Mouse (Mus musculus) intestine, embryonic 14.5 days (tissue): ENCODE results near the gene Tmbim4. TPM values are rescaled to one million over a fixed set of nuclear protein-coding genes. Genes with fewer than 3 reads are reported as not detected.

Experiments
- ATAC-seq: fragments of 200-750 bp; cut with Nextera tagmentation; replicated peaks from 2 replicates; pipeline ENCODE4 v1.8.0; 2017; ENCODE audit warnings: low read depth, moderate number of reproducible peaks, moderate TSS enrichment, moderate library complexity; ENCODE audit not compliant: low FRiP score, low TSS enrichment
- DNase-seq: peaks from one replicate; pipeline ENCODE4 v3.0.0-alpha.2; 2018; ENCODE audit warnings: low spot score
- H3K27ac ChIP-seq: fragments of 300-500 bp; sonication (generic); 2 replicates; pipeline ENCODE4 v1.5.1; 2014; ENCODE audit warnings: low read depth, mild to moderate bottlenecking, control low read depth
- H3K27me3 ChIP-seq: fragments of 300-500 bp; sonication (generic); replicated peaks from 2 replicates; pipeline ENCODE4 v1.6.1; 2014; ENCODE audit warnings: low read length, control low read depth; ENCODE audit not compliant: control insufficient read depth, insufficient read depth
- H3K36me3 ChIP-seq: fragments of 300-500 bp; sonication (generic); 2 replicates; pipeline ENCODE4 v1.6.1; 2014; ENCODE audit warnings: low read length, control low read depth; ENCODE audit not compliant: control insufficient read depth, insufficient read depth
- H3K4me1 ChIP-seq: fragments of 300-500 bp; sonication (generic); replicated peaks from 2 replicates; pipeline ENCODE4 v1.6.1; 2014; ENCODE audit warnings: low read length, control low read depth, mixed read lengths; ENCODE audit not compliant: control insufficient read depth, insufficient read depth
- H3K4me2 ChIP-seq: fragments of 300-500 bp; sonication (generic); 2 replicates; pipeline ENCODE4 v1.6.1; 2014; ENCODE audit warnings: low read length
- H3K4me3 ChIP-seq: fragments of 300-500 bp; sonication (generic); 2 replicates; pipeline ENCODE4 v1.5.1; 2014; ENCODE audit warnings: low read depth, low read length, control low read depth, mixed read lengths
- H3K9ac ChIP-seq: fragments of 300-500 bp; sonication (generic); 2 replicates; pipeline ENCODE4 v1.6.1; 2014; ENCODE audit warnings: mild to moderate bottlenecking, low read length
- H3K9me3 ChIP-seq: fragments of 300-500 bp; sonication (generic); 2 replicates; pipeline ENCODE4 v1.6.1; 2016; ENCODE audit warnings: low read length, control low read depth; ENCODE audit not compliant: control insufficient read depth
- WGBS: fragments of 180-500 bp; shearing (Covaris S2); extraction: QIAGEN DNeasy Blood & Tissue Kit; methylation state at CpG from one replicate; pipeline ENCODE4 v1.1.7; 2014; 5-methylcytosine and 5-hydroxymethylcytosine counted together
- polyA plus RNA-seq: library from polyadenylated mRNA; unstranded; fragments of >200 nt; fragmentation: Nextera tagmentation; extraction: Ambion mirVana; gene quantifications from 2 replicates; pipeline ENCODE4 v1.2.1, GENCODE M21; 2014

Gene Tmbim4
- polyA plus RNA-seq, 1 experiment from 2014 or later = 104 TPM

GRCm38 (mm10) chr10:120245681-120246080, 44.3 kb downstream of the Tmbim4 start:
- no peak overlapping the region for H3K4me2 ChIP-seq
- DNase-seq = no peak
- WGBS = 66% methylated on average over 5 of the region's 5 CpGs
- no peak for ATAC-seq
- no peak overlapping the region for H3K27ac ChIP-seq
- H3K36me3 ChIP-seq = no peaks in the 10 kb centered on the region
- peaks cover 2% of the 10 kb centered on the region; the same call in 1 of the 2 replicates for H3K9me3 ChIP-seq
- no peak overlapping the region for H3K4me3 ChIP-seq
- H3K4me1 ChIP-seq = peaks cover 8% of the 10 kb centered on the region; the same call in 1 of the 2 replicates
- H3K27me3 ChIP-seq = no peaks in the 10 kb centered on the region
- H3K9ac ChIP-seq = no peak overlapping the region

DNA sequence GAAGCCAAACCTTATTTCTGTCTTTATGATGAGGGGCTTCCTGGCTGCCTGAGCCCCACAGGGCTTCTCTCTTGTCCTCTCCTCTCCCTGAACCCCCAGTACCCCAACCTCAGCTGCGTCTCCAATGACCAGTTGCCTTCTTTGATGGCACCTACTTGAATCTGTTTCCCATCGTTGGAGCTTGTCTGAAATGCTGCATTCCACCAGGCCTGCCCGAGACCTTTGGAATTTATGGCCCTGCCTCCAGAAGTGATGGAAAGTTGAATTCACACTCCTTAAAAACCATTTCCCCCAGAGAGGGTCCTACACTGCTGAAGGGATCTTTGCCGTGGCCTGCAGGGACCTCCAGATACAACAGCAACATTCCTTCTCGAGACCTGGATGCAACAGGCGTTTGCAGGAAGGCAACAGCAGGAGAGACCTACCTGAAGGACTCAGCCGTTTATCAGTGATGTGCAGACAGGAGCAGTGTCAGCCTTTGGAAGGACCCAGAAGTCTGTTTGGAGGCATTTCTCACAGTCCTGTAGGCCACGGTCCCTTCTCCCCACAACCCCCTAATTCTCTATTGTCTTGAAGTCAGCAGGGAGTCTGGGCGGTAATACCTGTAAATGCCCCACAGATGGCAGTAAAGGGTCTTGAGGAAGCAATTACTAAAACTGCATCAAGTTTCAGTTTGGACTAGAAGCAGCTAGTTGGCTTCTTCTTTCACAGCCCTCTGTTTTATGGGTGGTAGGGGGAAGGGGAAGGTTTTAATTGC, 45.8 kb downstream of the Tmbim4 start:
- no peaks in the 10 kb centered on the region for H3K36me3 ChIP-seq
- peaks cover 2% of the 10 kb centered on the region; the same call in 1 of the 2 replicates for H3K9me3 ChIP-seq
- H3K27ac ChIP-seq = no peak overlapping the region
- DNase-seq = peak; percentile 80
- 0 out of 2 replicates have a peak overlapping the region, but pooled peaks have one; percentile 7 for H3K4me2 ChIP-seq
- WGBS = 17% methylated on average over 9 of the region's 9 CpGs
- no peak for ATAC-seq
- H3K4me1 ChIP-seq = peaks cover 11% of the 10 kb centered on the region; the same call in 1 of the 2 replicates
- no peaks in the 10 kb centered on the region for H3K27me3 ChIP-seq
- H3K4me3 ChIP-seq = no peak overlapping the region
- no peak overlapping the region for H3K9ac ChIP-seq

DNA sequence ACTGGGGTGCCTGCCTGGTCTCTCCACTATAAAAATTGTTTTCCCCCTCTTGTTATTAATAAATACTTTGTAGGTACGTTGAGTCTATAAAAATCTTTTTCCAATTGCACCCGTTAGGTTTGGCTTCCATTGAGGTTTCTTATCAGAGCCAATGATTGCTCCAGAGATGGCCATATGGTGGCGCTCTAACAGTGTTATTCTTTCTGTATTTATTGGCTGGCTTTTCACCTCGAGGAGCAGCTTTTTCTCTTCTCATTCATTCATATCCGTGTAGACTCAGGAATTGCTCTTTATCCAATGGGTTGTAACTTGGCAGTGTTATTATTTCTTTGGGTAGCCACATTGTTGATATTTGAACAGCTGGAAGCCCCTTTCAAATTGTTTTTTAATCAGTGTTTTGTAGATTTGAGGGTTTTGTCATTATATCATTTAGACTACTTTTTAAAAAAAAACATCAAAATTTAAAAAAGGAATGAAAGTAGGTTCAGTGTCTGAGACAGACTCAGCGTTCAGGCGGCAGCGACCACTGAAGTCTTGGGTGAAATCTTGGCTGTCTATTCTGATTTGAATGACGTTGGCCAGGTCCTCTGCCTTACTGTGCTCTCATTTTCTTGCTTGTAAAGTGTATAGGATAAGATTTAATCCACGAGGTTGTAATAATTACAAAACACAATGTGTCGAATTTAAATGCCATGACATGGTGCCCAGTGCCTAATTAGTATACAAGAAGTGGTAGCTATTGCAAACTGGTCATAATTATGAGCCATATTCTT, 49.7 kb downstream of the Tmbim4 start:
- peaks cover 2% of the 10 kb centered on the region; the same call in 1 of the 2 replicates for H3K9me3 ChIP-seq
- 49% methylated on average over 11 of the region's 11 CpGs for WGBS
- no peak for ATAC-seq

DNA sequence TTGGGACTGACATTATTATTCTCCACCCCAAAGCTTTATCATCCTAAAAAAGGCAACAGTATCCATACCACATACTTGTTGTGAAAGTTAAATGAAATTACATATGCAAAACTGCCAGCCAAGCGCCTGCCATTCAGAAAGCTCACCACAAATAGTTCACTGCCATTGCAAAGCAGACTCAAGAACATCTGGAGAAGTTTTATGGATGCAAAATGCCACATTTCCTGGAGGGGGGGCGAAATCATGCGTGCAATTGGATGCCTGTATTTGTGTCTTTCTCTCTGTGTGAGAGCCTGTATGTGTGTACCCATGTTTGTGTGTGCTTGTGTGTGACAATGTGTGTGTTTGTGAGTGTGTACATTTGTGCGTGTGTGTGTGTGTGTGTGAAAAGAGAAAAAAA, 50.4 kb downstream of the Tmbim4 start:
- H3K27me3 ChIP-seq = no peaks in the 10 kb centered on the region
- WGBS = 90% methylated on average over 4 of the region's 4 CpGs
- no peak overlapping the region for H3K4me2 ChIP-seq
- H3K9me3 ChIP-seq = peaks cover 2% of the 10 kb centered on the region; the same call in 1 of the 2 replicates
- peaks cover 19% of the 10 kb centered on the region for H3K4me1 ChIP-seq
- no peak overlapping the region for H3K27ac ChIP-seq
- H3K9ac ChIP-seq = no peak overlapping the region
- DNase-seq = no peak
- H3K36me3 ChIP-seq = no peaks in the 10 kb centered on the region
- H3K4me3 ChIP-seq = no peak overlapping the region
- no peak for ATAC-seq

More for the DNA sequence above, 49.7 kb downstream of the Tmbim4 start:
- Histone ChIP-seq H3K4me2 (no peak overlapping the region), H3K4me3 (no peak overlapping the region), H3K36me3 (no peaks in the 10 kb centered on the region), H3K4me1 (peaks cover 21% of the 10 kb centered on the region), H3K27me3 (no peaks in the 10 kb centered on the region), H3K27ac (no peak overlapping the region), H3K9ac (no peak overlapping the region)
- DNase-seq = no peak

GRCm38 (mm10) chr10:120252800-120253199, 51.4 kb downstream of the Tmbim4 start:
- DNase-seq = no peak
- Histone ChIP-seq H3K4me3 (no peak overlapping the region), H3K36me3 (no peaks in the 10 kb centered on the region), H3K9me3 (peaks cover 2% of the 10 kb centered on the region; the same call in 1 of the 2 replicates), H3K4me1 (peaks cover 13% of the 10 kb centered on the region), H3K27ac (no peak overlapping the region), H3K27me3 (no peaks in the 10 kb centered on the region), H3K4me2 (peak overlapping the region; percentile 20; the same call in 1 of the 2 replicates), H3K9ac (no peak overlapping the region)
- no peak for ATAC-seq
- WGBS = 32% methylated on average over 8 of the region's 8 CpGs

DNA sequence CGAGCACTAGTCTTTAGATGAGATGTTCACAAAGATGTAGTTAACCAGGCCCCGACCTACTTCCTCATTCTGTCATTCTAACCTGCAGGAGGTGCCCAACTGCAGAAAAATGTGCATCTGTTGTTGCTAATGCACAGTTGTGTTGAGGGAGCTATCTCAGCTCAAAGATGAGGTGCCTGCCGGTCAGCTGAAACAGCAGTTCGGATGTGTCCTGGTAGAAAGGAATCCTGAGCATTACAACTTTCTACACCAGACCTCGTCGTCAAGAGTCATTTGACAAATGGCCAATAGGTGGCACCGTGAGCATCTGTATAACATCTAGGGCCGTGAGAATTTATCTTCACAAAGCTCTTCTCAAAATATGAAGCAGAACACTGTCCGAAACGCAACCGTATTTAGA, 55.8 kb downstream of the Tmbim4 start:
- WGBS = 18% methylated on average over 11 of the region's 11 CpGs
- Histone ChIP-seq H3K4me2 (peak overlapping the region; percentile 31; the same call in 1 of the 2 replicates), H3K9ac (no peak overlapping the region), H3K27me3 (no peaks in the 10 kb centered on the region), H3K36me3 (no peaks in the 10 kb centered on the region), H3K4me3 (0 out of 2 replicates have a peak overlapping the region, but pooled peaks have one; percentile 13), H3K4me1 (peaks cover 16% of the 10 kb centered on the region), H3K27ac (no peak overlapping the region), H3K9me3 (no peaks in the 10 kb centered on the region)
- DNase-seq (peak; percentile 74), ATAC-seq (peak; percentile 66; the same call in 1 of the 2 replicates)

- no peak for ATAC-seq
- Histone ChIP-seq H3K36me3 (no peaks in the 10 kb centered on the region), H3K9ac (no peak overlapping the region), H3K4me2 (no peak overlapping the region), H3K9me3 (no peaks in the 10 kb centered on the region), H3K4me3 (no peak overlapping the region), H3K4me1 (peaks cover 19% of the 10 kb centered on the region), H3K27ac (no peak overlapping the region), H3K27me3 (no peaks in the 10 kb centered on the region)
- no peak for DNase-seq
- WGBS = 50% methylated on average over 12 of the region's 12 CpGs
These were observed 66.4 kb downstream of the Tmbim4 start for GRCm38 (mm10) chr10:120267790-120268189.

DNA sequence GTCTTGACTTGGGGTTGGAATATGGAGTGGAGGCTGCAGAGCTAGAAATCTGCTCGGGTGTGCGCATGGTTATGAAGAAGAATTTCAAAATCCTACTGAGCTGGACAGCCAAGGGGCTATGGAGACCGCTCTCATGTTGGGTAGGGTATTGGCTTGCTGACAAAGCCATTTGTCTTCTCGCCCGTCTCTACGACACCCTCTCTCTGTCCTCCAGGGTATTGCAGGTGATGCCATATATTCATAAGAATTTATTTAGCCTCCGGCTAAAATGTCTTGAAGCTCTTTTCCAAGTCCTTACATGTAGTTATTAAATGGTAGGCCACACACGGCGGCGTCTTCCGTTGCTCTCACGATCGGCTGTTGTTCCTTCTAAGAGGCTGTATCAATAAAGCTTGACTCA, 68.6 kb downstream of the Tmbim4 start:
- DNase-seq (no peak), ATAC-seq (no peak)
- H3K4me2 ChIP-seq = no peak overlapping the region
- no peak overlapping the region for H3K9ac ChIP-seq
- peaks cover 23% of the 10 kb centered on the region for H3K4me1 ChIP-seq
- H3K36me3 ChIP-seq = no peaks in the 10 kb centered on the region
- 96% methylated on average over 13 of the region's 13 CpGs for WGBS
- no peaks in the 10 kb centered on the region for H3K27me3 ChIP-seq
- no peaks in the 10 kb centered on the region for H3K9me3 ChIP-seq
- no peak overlapping the region for H3K4me3 ChIP-seq
- H3K27ac ChIP-seq = no peak overlapping the region
